Mouse (Mus musculus) intestine, embryonic 14.5 days (tissue): ENCODE results near the gene Smu1. TPM values are rescaled to one million over a fixed set of nuclear protein-coding genes. Genes with fewer than 3 reads are reported as not detected.

Experiments
- ATAC-seq: fragments of 200-750 bp; cut with Nextera tagmentation; replicated peaks from 2 replicates; pipeline ENCODE4 v1.8.0; 2017; ENCODE audit warnings: low read depth, moderate number of reproducible peaks, moderate TSS enrichment, moderate library complexity; ENCODE audit not compliant: low FRiP score, low TSS enrichment
- DNase-seq: peaks from one replicate; pipeline ENCODE4 v3.0.0-alpha.2; 2018; ENCODE audit warnings: low spot score
- H3K27ac ChIP-seq: fragments of 300-500 bp; sonication (generic); 2 replicates; pipeline ENCODE4 v1.5.1; 2014; ENCODE audit warnings: low read depth, mild to moderate bottlenecking, control low read depth
- H3K27me3 ChIP-seq: fragments of 300-500 bp; sonication (generic); replicated peaks from 2 replicates; pipeline ENCODE4 v1.6.1; 2014; ENCODE audit warnings: low read length, control low read depth; ENCODE audit not compliant: control insufficient read depth, insufficient read depth
- H3K36me3 ChIP-seq: fragments of 300-500 bp; sonication (generic); 2 replicates; pipeline ENCODE4 v1.6.1; 2014; ENCODE audit warnings: low read length, control low read depth; ENCODE audit not compliant: control insufficient read depth, insufficient read depth
- H3K4me1 ChIP-seq: fragments of 300-500 bp; sonication (generic); replicated peaks from 2 replicates; pipeline ENCODE4 v1.6.1; 2014; ENCODE audit warnings: low read length, control low read depth, mixed read lengths; ENCODE audit not compliant: control insufficient read depth, insufficient read depth
- H3K4me2 ChIP-seq: fragments of 300-500 bp; sonication (generic); 2 replicates; pipeline ENCODE4 v1.6.1; 2014; ENCODE audit warnings: low read length
- H3K4me3 ChIP-seq: fragments of 300-500 bp; sonication (generic); 2 replicates; pipeline ENCODE4 v1.5.1; 2014; ENCODE audit warnings: low read depth, low read length, control low read depth, mixed read lengths
- H3K9ac ChIP-seq: fragments of 300-500 bp; sonication (generic); 2 replicates; pipeline ENCODE4 v1.6.1; 2014; ENCODE audit warnings: mild to moderate bottlenecking, low read length
- H3K9me3 ChIP-seq: fragments of 300-500 bp; sonication (generic); 2 replicates; pipeline ENCODE4 v1.6.1; 2016; ENCODE audit warnings: low read length, control low read depth; ENCODE audit not compliant: control insufficient read depth
- WGBS: fragments of 180-500 bp; shearing (Covaris S2); extraction: QIAGEN DNeasy Blood & Tissue Kit; methylation state at CpG from one replicate; pipeline ENCODE4 v1.1.7; 2014; 5-methylcytosine and 5-hydroxymethylcytosine counted together
- polyA plus RNA-seq: library from polyadenylated mRNA; unstranded; fragments of >200 nt; fragmentation: Nextera tagmentation; extraction: Ambion mirVana; gene quantifications from 2 replicates; pipeline ENCODE4 v1.2.1, GENCODE M21; 2014

Smu1 gene
- polyA plus RNA-seq, 1 experiment from 2014 or later: 155 TPM

DNA sequence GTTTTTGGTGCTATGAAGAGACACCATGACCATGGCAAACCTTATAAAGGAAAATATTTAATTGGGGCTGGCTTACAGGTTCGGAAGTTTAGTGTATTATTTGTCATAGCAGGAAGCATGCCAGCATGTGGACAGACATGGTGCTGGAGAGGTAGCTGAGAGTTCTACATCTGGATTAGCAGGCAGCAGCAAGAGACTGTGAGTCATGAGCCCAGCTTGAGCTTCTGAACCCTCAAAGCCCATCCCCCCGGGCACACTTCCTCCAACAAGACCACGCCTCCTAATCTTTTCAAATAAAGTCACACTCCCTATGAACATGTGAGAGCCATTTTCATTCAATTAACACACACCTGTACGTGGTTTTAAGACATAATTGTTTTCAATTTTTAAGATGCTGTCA lies 18.7 kb upstream of the Smu1 start:
- H3K4me2 ChIP-seq: no peak overlapping the region
- H3K4me3 ChIP-seq: no peak overlapping the region
- no peaks in the 10 kb centered on the region for H3K9me3 ChIP-seq
- 86% methylated on average over 4 of the region's 4 CpGs for WGBS
- H3K9ac ChIP-seq: no peak overlapping the region
- no peak for DNase-seq
- H3K27ac ChIP-seq: no peak overlapping the region
- no peaks in the 10 kb centered on the region for H3K27me3 ChIP-seq
- H3K36me3 ChIP-seq: no peaks in the 10 kb centered on the region
- no peak for ATAC-seq
- peaks cover 8% of the 10 kb centered on the region; the same call in 1 of the 2 replicates for H3K4me1 ChIP-seq

DNA sequence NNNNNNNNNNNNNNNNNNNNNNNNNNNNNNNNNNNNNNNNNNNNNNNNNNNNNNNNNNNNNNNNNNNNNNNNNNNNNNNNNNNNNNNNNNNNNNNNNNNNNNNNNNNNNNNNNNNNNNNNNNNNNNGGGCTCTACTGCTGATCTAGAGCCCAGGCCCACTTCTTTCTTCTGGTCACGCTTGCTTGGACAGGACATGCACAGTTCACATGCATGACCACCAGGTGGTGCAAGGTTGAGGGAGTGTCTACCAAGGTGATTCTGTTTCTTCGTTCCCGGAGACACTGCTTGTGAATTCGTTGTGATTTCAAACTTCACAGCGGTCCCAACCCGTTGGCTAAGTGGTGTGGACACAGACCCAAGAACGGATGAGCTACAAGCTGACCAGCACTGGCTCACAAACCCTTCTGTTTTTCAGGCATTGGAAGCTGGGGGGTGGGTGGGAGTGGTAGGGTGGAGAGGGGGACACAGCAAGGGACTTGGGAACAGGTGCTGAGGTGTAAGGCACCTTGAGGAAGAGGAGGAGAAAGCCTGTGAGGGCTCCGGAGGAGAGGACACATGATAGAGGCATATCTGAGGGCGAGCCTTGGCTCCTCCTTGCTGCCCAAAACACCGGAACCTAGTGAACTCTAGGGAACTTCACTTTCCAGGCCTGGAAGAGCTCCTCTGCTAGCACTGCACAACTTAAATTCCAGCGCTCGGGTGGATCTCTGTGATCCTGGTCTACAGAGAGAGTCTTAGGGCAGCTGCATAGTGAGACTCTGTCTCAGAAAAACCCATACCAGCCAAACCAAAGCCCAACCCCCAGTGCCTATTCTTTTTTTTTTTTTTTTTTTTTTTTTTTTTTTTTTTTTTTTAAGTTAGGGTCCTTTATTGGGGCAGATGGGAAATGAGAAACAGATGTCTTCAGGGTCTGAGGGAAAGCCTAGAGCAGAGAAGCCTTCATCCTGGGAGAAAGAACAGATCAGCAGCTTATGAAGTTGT lies 16.8 kb upstream of the Smu1 start:
- peak overlapping the region; percentile 73; the same call in 1 of the 2 replicates for H3K27ac ChIP-seq
- 20% methylated on average over 12 of the region's 12 CpGs for whole genome bisulfite sequencing
- peak; percentile 57 for ATAC-seq
- no peak overlapping the region for H3K9ac ChIP-seq
- H3K4me1 ChIP-seq: peaks cover 5% of the 10 kb centered on the region; the same call in 1 of the 2 replicates
- H3K9me3 ChIP-seq: no peaks in the 10 kb centered on the region
- H3K36me3 ChIP-seq: no peaks in the 10 kb centered on the region
- DNase-seq: peak; percentile 91
- H3K4me3 ChIP-seq: 0 out of 2 replicates have a peak overlapping the region, but pooled peaks have one; percentile 2
- H3K27me3 ChIP-seq: no peaks in the 10 kb centered on the region
- peak overlapping the region; percentile 40 for H3K4me2 ChIP-seq

DNA sequence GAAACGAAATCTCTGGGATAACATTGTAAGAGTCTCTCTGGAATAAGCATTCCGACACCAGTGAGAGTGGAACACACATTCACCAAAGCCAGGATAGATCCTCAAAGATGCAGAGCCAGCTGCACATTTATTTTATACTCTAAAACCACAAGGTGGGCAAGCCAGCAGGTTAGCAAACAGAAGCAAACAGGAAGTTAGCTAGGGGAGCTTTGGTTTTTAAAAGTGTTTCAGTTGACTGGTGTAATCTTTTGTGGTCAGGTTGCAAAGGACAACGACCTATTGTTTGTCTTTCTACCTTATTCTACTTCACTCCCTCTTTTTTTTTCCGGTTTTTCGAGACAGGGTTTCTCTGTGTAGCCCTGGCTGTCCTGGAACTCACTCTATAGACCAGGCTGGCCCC lies 2.2 kb upstream of the Smu1 start:
- Histone ChIP-seq H3K4me3 (no peak overlapping the region), H3K27ac (no peak overlapping the region), H3K27me3 (0 out of 2 replicates have a peak, but pooled peaks cover 3% of the 10 kb centered on the region), H3K4me1 (no peaks in the 10 kb centered on the region; the same call in 1 of the 2 replicates), H3K9ac (no peak overlapping the region), H3K36me3 (peaks cover 8% of the 10 kb centered on the region), H3K9me3 (no peaks in the 10 kb centered on the region), H3K4me2 (no peak overlapping the region)
- DNase-seq: no peak
- no peak for ATAC-seq
- 59% methylated on average over 5 of the region's 5 CpGs for WGBS

DNA sequence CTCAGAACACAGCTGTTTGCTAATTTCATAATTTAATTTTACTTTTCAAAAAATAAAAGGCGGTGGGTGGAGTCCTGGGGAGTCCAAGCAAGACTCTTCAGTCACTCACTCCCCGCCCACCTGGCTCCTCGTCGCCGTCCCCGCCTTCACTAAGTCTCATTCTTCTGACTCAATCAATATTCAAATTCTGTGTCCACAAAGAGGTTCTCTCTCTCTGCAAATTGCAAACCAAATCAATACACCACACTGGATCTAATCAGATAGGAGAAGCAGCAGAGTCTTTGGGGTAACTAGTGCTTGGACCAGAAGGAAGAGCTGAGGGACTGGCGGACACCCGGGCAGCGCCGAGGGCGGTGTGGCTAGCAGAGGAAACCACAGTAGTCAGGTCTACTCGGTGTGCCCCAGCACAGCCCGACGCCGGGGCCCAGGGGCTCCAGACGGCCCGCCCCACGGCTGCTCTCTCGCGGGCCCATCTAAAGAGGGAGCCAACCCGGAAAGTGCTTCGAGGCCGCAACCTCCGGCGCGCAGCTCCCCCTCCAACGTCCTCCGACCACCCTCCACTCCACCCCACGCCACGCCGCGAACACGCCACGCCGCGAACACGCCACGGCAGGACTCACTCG lies 455 bp downstream of the Smu1 start:
- H3K4me1 ChIP-seq: no peaks in the 10 kb centered on the region; the same call in 1 of the 2 replicates
- no peaks in the 10 kb centered on the region for H3K9me3 ChIP-seq
- 0% methylated on average over 39 of the region's 39 CpGs for WGBS
- peak; percentile 63 for DNase-seq
- ATAC-seq: peak; percentile 78
- peak overlapping the region; percentile 89 for H3K9ac ChIP-seq
- 0 out of 2 replicates have a peak, but pooled peaks cover 3% of the 10 kb centered on the region for H3K27me3 ChIP-seq
- H3K36me3 ChIP-seq: peaks cover 33% of the 10 kb centered on the region
- H3K4me3 ChIP-seq: peak overlapping the region; percentile 100
- peak overlapping the region; percentile 64 for H3K4me2 ChIP-seq
- H3K27ac ChIP-seq: peak overlapping the region; percentile 69

DNA sequence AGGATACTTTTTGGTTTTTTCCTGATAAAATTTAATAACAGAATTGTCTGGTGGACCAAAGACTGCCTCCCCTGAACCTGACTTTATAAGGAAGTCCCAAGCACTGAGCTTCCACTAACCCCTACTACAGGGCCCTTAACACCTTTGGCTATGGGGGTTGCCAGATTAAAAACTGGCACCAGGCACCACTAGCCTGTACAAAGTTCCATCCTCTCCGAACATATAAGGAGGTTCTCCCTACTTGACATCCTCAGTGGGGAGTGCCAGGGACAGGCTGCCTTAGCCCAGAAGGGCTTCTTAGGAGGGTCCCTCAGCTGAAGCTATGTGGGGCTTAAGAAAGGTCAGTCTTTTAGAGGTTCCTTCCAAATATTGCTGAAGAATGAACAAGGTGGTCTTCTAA lies 22.4 kb downstream of the Smu1 start:
- Histone ChIP-seq H3K9me3 (no peaks in the 10 kb centered on the region), H3K4me3 (no peak overlapping the region), H3K27me3 (no peaks in the 10 kb centered on the region), H3K4me2 (no peak overlapping the region), H3K4me1 (no peaks in the 10 kb centered on the region), H3K27ac (no peak overlapping the region), H3K36me3 (peaks cover 77% of the 10 kb centered on the region), H3K9ac (no peak overlapping the region)
- 60% methylated on average over 1 of the region's 1 CpGs for WGBS
- no peak for ATAC-seq
- no peak for DNase-seq

DNA sequence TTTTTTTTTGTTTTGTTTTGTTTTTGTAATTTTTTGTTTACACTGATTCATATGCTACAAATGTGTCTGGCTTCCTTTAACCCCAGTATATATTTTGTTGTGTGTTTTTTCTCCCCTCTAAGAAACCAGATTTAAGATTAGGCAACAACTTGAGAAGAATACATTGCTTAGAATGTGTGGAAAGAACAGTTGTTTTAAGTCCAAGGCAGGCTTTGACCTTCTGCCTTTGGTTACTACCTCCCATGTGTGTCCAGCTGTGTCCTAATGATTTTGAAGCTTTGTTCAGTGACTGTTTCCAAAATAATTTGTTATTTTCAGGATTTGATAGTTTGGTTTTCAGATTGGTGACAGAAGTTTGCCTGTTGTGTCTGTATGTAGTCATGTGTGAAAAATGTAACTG lies 26.5 kb downstream of the Smu1 start:
- no peaks in the 10 kb centered on the region for H3K9me3 ChIP-seq
- no peak overlapping the region for H3K27ac ChIP-seq
- no peak overlapping the region for H3K4me3 ChIP-seq
- peaks cover 89% of the 10 kb centered on the region for H3K36me3 ChIP-seq
- no peak for DNase-seq
- H3K4me2 ChIP-seq: no peak overlapping the region
- H3K4me1 ChIP-seq: no peaks in the 10 kb centered on the region
- ATAC-seq: no peak
- no peak overlapping the region for H3K9ac ChIP-seq
- no peaks in the 10 kb centered on the region for H3K27me3 ChIP-seq

DNA sequence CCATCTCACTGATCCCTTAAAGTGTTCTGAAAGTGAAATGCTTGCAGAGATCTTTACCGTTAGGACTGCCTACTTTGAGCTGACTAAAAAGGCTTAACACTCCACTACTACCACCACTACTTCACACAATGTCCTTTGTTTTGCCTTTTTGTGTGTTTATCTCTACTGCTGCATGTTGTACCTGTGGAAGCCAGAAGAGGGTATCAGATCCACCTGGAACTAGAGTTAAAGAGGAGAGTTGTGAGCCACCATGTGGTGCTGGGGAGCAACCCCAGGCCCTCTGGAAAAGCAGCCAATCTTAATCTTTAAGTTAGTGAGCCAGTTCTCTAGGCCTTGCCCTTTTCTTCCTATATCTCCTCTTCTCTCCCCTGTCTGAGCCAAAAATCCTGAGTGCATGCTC lies 30.5 kb downstream of the Smu1 start:
- no peaks in the 10 kb centered on the region for H3K9me3 ChIP-seq
- ATAC-seq (no peak), DNase-seq (no peak)
- H3K4me2 ChIP-seq: no peak overlapping the region
- H3K36me3 ChIP-seq: peaks cover 81% of the 10 kb centered on the region
- no peaks in the 10 kb centered on the region for H3K27me3 ChIP-seq
- WGBS: 83% methylated on average over 1 of the region's 1 CpGs
- H3K27ac ChIP-seq: no peak overlapping the region
- H3K4me1 ChIP-seq: peaks cover 9% of the 10 kb centered on the region
- no peak overlapping the region for H3K9ac ChIP-seq
- H3K4me3 ChIP-seq: no peak overlapping the region

DNA sequence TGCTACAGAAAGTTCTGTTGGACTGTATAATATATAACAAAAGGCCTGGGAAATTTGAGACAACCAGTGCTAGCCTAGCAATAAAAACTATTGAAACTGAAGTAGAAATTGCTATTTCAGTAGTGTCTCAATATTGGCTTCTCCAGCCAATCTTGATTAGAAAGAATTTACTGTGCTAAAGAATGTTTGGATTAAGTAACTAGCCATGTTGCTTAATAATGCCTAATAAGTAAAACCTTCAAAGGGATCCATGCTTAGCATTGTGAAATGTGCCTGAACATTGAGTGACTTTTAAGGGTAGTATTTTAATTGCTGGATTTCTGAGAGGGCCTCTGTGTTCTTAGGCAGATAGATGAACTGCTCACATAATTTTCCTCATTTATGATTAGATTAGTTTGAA lies 32.2 kb downstream of the Smu1 start:
- Histone ChIP-seq H3K36me3 (peaks cover 64% of the 10 kb centered on the region), H3K4me2 (peak overlapping the region; percentile 85), H3K4me1 (peaks cover 17% of the 10 kb centered on the region), H3K4me3 (no peak overlapping the region; the same call in 1 of the 2 replicates), H3K9ac (no peak overlapping the region), H3K27ac (no peak overlapping the region), H3K27me3 (no peaks in the 10 kb centered on the region), H3K9me3 (no peaks in the 10 kb centered on the region)
- ATAC-seq (no peak), DNase-seq (no peak)
